Mouse (Mus musculus) CD4-positive, CD25-positive, alpha-beta regulatory T cell, adult 2 months (primary cell): ENCODE results near the gene Rhbdf1.

ENCODE experiments used
- DNase-seq: peaks from one replicate; pipeline ENCODE4 v3.0.0-alpha.2; 2012; ENCODE audit warnings: low read depth, low spot score

The Rhbdf1 gene

GRCm38 (mm10) chr11:32221225-32221950, 712 bp downstream of the Rhbdf1 start:
- peak; percentile 50 for DNase-seq

GRCm38 (mm10) chr11:32220607-32221224, 1.4 kb downstream of the Rhbdf1 start:
- DNase-seq: no peak

- no peak for DNase-seq
These were observed 2.8 kb downstream of the Rhbdf1 start for GRCm38 (mm10) chr11:32219287-32219686.

- DNase-seq: no peak
These were observed 3.5 kb downstream of the Rhbdf1 start for GRCm38 (mm10) chr11:32218501-32219050.

GRCm38 (mm10) chr11:32216851-32217250, 5.2 kb downstream of the Rhbdf1 start:
- DNase-seq: peak; percentile 89

DNA sequence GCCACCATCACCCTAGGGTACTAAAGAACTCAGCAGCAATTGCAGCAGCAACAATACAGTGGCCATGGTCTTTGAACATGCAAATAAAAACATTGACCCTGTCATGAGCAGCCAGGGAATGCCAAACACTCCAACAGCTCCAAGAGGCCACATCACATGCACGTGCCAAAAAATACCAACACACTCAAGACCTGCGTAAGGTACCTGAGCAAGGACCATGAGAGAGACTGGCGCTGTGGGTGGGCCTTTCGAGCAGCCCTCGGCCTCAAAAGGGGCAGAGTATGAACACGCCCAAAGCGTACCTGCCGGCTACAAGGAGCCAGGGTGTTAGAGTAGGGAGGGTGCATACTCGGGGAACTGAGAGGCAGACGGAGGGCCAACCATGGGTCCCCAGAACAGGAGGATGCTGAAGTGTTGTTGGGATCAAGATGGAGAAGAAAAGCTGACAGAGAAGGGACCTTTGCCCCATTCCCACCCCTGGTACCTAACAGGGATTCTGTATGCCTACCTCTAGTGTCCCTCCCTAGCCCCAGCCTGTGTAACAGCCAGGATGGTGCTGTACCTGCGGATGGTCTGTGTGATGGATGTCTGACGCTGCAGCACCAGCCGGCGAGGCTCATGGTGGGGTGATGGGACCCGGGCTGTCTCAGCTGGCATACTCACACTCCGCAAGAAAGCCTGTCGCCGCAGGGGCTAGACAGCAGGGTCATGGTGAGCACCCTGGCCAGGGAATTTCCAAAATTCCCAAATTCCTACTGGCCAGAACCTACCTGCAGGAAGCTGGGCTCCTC, 6.5 kb downstream of the Rhbdf1 start:
- DNase-seq: no peak

GRCm38 (mm10) chr11:32210623-32211022, 11.5 kb downstream of the Rhbdf1 start:
- DNase-seq: no peak

DNA sequence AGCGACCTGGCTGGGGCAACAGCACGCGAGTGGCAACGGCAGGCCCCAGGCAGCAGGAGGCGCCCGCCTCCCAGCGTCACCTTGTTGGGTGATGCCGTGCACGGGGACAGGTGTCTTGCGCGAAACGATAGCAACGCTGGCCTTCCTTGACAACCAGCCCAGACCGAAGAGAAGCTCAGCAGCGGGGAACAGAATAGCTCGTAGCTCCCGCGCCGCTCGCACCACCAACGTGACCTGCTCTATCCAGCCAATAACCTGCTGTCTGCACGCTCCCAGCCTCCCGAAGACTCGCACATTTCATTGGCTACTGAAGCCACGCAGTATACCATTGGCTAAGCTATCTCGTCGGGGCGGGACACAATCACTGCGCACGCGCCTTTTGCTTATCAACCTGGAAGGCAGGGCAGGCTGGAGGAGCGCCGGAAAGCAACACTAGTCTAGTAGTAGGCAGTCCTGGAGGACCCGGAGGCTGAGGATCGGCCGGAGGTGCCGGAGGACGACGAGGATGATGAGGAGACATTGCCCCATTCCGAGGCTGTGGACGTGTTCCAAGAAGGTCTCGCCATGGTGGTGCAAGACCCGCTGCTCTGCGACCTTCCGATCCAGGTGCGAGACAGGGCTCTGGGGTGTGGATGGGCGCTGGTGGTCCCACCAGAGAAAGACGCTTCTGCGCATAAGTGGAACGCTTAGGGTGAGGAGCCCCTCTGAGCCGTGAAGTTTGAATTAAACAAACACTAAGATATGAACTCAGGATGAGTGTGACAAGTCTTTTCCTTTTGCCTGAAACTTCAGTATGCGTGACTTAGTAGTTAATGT, 16.8 kb downstream of the Rhbdf1 start, which contains the start of gene Snrnp25:
TSS of gene Snrnp25 (plus strand) at position 358 of the 816 bp plus-strand sequence.
- DNase-seq: peak; percentile 99

- no peak for DNase-seq
These were observed 20.0 kb downstream of the Rhbdf1 start for GRCm38 (mm10) chr11:32201922-32202685.

DNA sequence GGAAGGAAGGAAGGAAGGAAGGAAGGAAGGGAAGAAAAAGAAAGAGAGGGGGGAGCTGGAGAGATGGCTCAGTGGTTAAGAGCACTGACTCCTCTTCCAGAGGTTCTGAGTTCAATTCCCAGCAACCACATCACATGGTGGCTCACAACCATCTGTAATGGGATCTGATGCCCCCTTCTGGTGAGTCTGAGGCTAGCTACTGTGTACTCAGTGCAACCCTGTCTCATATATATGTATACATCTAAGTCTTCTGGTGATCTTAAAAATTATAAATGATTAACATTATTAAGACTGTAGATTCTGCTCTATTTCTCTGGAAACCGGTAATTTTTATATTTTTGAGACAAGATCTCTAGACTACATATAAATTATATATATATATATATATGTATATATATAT, 21.1 kb downstream of the Rhbdf1 start:
- DNase-seq: peak; percentile 52

GRCm38 (mm10) chr11:32200075-32200601, 22.0 kb downstream of the Rhbdf1 start, which contains the start of gene Il9r:
Gene Il9r, minus strand, starts transcription at chr11:32200279.
- DNase-seq: peak; percentile 72

DNA sequence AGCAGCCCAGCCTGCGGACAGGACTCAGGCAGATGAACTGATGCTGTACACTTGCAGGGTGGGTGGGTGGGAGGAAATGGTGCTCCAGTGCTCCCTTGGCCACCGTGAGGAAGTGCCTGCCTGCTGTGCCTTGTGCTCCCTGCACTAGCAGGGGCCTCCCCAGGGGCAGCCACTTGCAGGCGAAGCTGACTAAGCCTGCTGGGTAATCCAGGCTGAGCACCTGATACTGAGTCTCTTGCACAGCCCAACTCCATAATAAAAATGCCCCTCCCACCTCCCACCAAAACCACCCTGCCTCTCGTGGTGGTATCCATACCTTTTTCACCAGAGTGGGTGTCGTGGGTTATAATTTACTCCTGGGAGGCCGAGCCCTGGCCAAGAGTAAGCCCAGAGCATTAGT, 22.9 kb downstream of the Rhbdf1 start:
- DNase-seq: peak; percentile 34

DNA sequence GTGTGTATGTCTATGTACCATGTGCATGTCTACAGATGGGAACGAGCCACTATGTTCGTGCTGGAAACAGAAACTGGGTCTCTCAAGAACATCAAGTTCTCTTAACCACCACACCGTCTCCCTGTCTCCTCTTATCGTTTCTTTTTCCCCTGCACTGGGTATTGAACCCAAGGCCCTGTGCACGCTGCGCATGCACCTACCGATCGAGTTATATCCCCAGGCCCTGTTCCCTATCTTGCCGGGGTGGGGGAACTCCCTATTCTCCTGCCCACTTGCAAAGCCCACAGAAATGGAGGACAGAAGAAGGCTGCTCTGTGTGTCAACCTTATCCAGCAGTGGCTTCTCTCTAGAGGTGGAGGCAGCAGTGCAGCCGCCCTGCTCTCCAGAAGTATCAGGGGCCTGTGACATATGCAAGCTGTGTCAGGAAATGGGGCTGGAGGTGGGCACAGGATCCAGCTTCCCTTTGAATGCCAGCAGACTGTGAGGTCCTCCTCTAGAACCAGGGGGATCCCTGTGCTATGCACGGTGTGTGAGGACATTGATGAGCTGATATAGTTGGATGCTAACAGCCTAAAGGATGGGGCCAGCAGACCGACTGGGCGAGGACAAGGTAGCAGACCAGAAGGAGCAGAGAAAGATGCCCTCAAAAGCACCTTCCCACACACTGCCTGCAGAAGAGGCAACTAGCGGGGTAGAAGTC, 23.7 kb downstream of the Rhbdf1 start:
- no peak for DNase-seq

DNA sequence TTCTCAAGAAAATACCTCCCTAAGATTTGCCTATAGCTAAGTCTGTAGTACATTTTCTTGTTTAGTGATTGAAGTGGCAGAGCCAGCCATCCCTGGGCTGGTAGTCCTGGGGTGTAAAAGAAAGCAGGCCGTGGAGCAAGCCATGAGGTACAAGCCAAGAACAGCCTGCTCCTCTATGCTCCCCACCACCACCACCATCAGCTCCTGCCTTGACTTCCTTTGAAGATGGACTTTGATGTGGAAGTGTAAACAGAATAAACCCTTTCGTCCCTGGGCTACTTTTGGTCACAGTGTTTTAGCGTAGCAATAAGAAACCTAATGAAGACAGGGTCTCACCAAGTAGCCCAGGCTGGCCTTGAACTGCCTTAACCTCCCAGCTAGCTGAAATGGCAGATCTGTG, 24.3 kb downstream of the Rhbdf1 start:
- no peak for DNase-seq

DNA sequence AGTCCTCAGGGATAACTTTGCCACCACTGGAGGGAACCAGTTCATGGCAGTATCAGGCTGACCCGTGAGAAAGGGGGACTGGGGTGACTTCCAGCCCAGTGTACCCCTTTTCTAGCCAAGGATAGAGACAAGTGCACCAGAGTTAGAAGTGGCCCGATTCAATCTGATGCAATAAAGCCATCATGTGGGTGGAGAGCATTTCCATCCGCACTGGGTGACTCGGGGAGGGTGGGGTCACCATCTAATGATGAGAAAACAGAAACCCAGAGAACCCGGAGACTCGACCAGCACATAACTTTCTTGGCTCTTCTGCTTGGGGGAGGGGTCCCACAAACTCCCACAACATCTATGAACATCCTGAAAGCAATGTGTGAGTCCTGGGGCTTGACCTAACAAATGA, 25.4 kb downstream of the Rhbdf1 start:
- no peak for DNase-seq

GRCm38 (mm10) chr11:32195867-32196540, 26.1 kb downstream of the Rhbdf1 start:
- DNase-seq: peak; percentile 64

GRCm38 (mm10) chr11:32194626-32195025, 27.5 kb downstream of the Rhbdf1 start:
- DNase-seq: no peak

GRCm38 (mm10) chr11:32194086-32194485, 28.0 kb downstream of the Rhbdf1 start:
- no peak for DNase-seq

- no peak for DNase-seq
These were observed 28.9 kb downstream of the Rhbdf1 start for GRCm38 (mm10) chr11:32193156-32193555.
